Comparison of ENCODE assay signal across 10 mouse cellular contexts in genomic region chr7:44445528-44445923, GRCm38 (mm10). TPM values are rescaled to one million over a fixed set of nuclear protein-coding genes. Genes with fewer than 3 reads are reported as not detected.
DNase-seq lines count a peak whose midpoint lies in the region; ATAC-seq and TF ChIP-seq lines count a peak whose summit lies in the region.
"Had no signal": no experiment of that assay in that cellular context is flagged by ENCODE, and none has a peak within 500 bp of the region (broad histone marks: within the 10 kb centered on the region; RNA-seq: fewer than 3 reads in every experiment).

No protein-coding gene starts in this region.

- TF ChIP-seq EP300 in heart, adult 2 months (IDR thresholded peaks at IDR 0.05; ENCODE audit: insufficient read depth, low read depth, low read length) = no peak

- intact Hi-C loops in heart, adult 2 months (cut with DNase I) = loop anchor here (5.0 kb wide), 1 partner anchor 37 kb away; no protein-coding TSS in a partner anchor

- WGBS in heart, embryonic 10.5 days = 19% methylated on average over 7 of the region's 7 CpGs
- WGBS in heart, adult 2 months = 33% methylated on average over 7 of the region's 7 CpGs
- 45% methylated on average over 7 of the region's 7 CpGs for whole genome bisulfite sequencing in forebrain, embryonic 15.5 days
- 48% methylated on average over 7 of the region's 7 CpGs for WGBS in midbrain, embryonic 12.5 days

- no peak for DNase-seq in heart, embryonic 10.5 days (ENCODE audit: low spot score)
- no peak for DNase-seq in heart, adult 2 months
- DNase-seq in ZHBTc4 (ENCODE audit: low read depth, low spot score) = peak; percentile 43
- no peak for DNase-seq in gastrocnemius, adult 8-10 months (ENCODE audit: low spot score in 2 of 2)
- no peak for DNase-seq in embryo, embryonic 10.5 days (ENCODE audit: low spot score)
- DNase-seq in spleen, postnatal 10 days (ENCODE audit: low spot score in 2 of 2) = no peak
- DNase-seq: kidney, adult 18-20 months; thymus, postnatal 36 days had no signal

- peaks cover 68% of the 10 kb centered on the region for H3K27me3 ChIP-seq in heart, embryonic 10.5 days (ENCODE audit: insufficient read depth, poor library complexity, severe bottlenecking)
- peaks cover 2% of the 10 kb centered on the region; the same call in 1 of the 2 replicates for H3K27me3 ChIP-seq in heart, adult 2 months (ENCODE audit: control insufficient read depth, insufficient read depth, low read length)
- H3K27me3 ChIP-seq in forebrain, embryonic 15.5 days = no peaks in the 10 kb centered on the region
- H3K27me3 ChIP-seq in midbrain, embryonic 12.5 days = peaks cover 20% of the 10 kb centered on the region

- H3K79me2 ChIP-seq in heart, adult 2 months (replicated peaks; ENCODE audit: control insufficient read depth, insufficient read depth, low read length) = no peaks in the 10 kb centered on the region

- H3K4me3 ChIP-seq in heart, embryonic 10.5 days = 0 out of 2 replicates have a peak overlapping the region, but pooled peaks have one; percentile 29
- H3K4me3 ChIP-seq in heart, adult 2 months = no peak overlapping the region
- H3K4me3 ChIP-seq in forebrain, embryonic 15.5 days = peak overlapping the region; percentile 74
- H3K4me3 ChIP-seq in midbrain, embryonic 12.5 days = peak overlapping the region; percentile 76

- H3K4me2 ChIP-seq in forebrain, embryonic 15.5 days (replicated peaks) = peak overlapping the region; percentile 98
- H3K4me2 ChIP-seq in midbrain, embryonic 12.5 days (replicated peaks) = peak overlapping the region; percentile 90

- peaks cover 55% of the 10 kb centered on the region for H3K4me1 ChIP-seq in heart, embryonic 10.5 days
- H3K4me1 ChIP-seq in heart, adult 2 months (ENCODE audit: control insufficient read depth, insufficient read depth, low read length) = no peaks in the 10 kb centered on the region
- peaks cover 73% of the 10 kb centered on the region for H3K4me1 ChIP-seq in forebrain, embryonic 15.5 days
- peaks cover 56% of the 10 kb centered on the region for H3K4me1 ChIP-seq in midbrain, embryonic 12.5 days

- H3K27ac ChIP-seq in heart, embryonic 10.5 days = 0 out of 2 replicates have a peak overlapping the region, but pooled peaks have one; percentile 2
- H3K27ac ChIP-seq in heart, adult 2 months = no peak overlapping the region
- no peak overlapping the region for H3K27ac ChIP-seq in forebrain, embryonic 15.5 days (replicated peaks)
- H3K27ac ChIP-seq in midbrain, embryonic 12.5 days (replicated peaks) = peak overlapping the region; percentile 15; the same call in 1 of the 2 replicates

- H3K9me3 ChIP-seq in heart, embryonic 10.5 days = no peaks in the 10 kb centered on the region
- H3K9me3 ChIP-seq in forebrain, embryonic 15.5 days = no peaks in the 10 kb centered on the region
- no peaks in the 10 kb centered on the region for H3K9me3 ChIP-seq in midbrain, embryonic 12.5 days

- no peak overlapping the region for H3K9ac ChIP-seq in heart, adult 2 months (ENCODE audit: low read depth, low read length)
- H3K9ac ChIP-seq in forebrain, embryonic 15.5 days (replicated peaks) = peak overlapping the region; percentile 99
- H3K9ac ChIP-seq in midbrain, embryonic 12.5 days (replicated peaks) = peak overlapping the region; percentile 61; the same call in 1 of the 2 replicates

- ATAC-seq in forebrain, embryonic 15.5 days (replicated peaks) = no peak
- ATAC-seq in midbrain, embryonic 12.5 days (ENCODE audit: low FRiP score, low read depth) = no peak

- no peak for TF ChIP-seq POLR2A in heart, adult 2 months (IDR thresholded peaks at IDR 0.05; ENCODE audit: insufficient read depth, low read depth, low read length)

- H3K36me3 ChIP-seq in heart, embryonic 10.5 days = 0 out of 2 replicates have a peak, but pooled peaks cover 2% of the 10 kb centered on the region
- no peaks in the 10 kb centered on the region for H3K36me3 ChIP-seq in heart, adult 2 months (ENCODE audit: control insufficient read depth, insufficient read depth, low read length)
- peaks cover 51% of the 10 kb centered on the region for H3K36me3 ChIP-seq in forebrain, embryonic 15.5 days
- peaks cover 61% of the 10 kb centered on the region for H3K36me3 ChIP-seq in midbrain, embryonic 12.5 days

- no peak for TF ChIP-seq CTCF in heart, adult 2 months (IDR thresholded peaks at IDR 0.05)

RNA-seq across cellular contexts. Expression of gene Lrrc4b, which starts 16.7 kb away (rescaled TPM):
- 1.2 and 1.7 TPM in 2 replicates for polyA plus RNA-seq in heart, embryonic 10.5 days (2016; fragmentation: Nextera tagmentation; extraction: Ambion mirVana)
- 10 to 100 TPM; 30.1 to 34.1 TPM for total RNA-seq in heart, adult 2 months (2021)
- polyA plus RNA-seq in heart, adult 2 months (2012; rRNA removed) = 33.2 and 36.2 TPM in 2 replicates
- polyA plus RNA-seq in forebrain, embryonic 15.5 days (2015; fragmentation: Nextera tagmentation; extraction: Ambion mirVana) = 15.6 and 15.7 TPM in 2 replicates
- polyA plus RNA-seq in midbrain, embryonic 12.5 days (2016; fragmentation: Nextera tagmentation; extraction: Ambion mirVana) = 12.0 and 13.5 TPM in 2 replicates
- total RNA-seq in gastrocnemius, adult 8-10 months (2022) = under 1 TPM; 0.10 to 0.27 (median 0.11) TPM

RNA-seq across cellular contexts. Expression of gene Aspdh, which starts 19.7 kb away (rescaled TPM):
- polyA plus RNA-seq in heart, embryonic 10.5 days (2016; fragmentation: Nextera tagmentation; extraction: Ambion mirVana) = 0.83 and 1.8 TPM in 2 replicates
- 1 to 10 TPM; 1.3 to 1.5 TPM for total RNA-seq in heart, adult 2 months (2021)
- 2.4 and 2.6 TPM in 2 replicates for polyA plus RNA-seq in heart, adult 2 months (2012; rRNA removed)
- 4.3 and 5.8 TPM in 2 replicates for polyA plus RNA-seq in forebrain, embryonic 15.5 days (2015; fragmentation: Nextera tagmentation; extraction: Ambion mirVana)
- 3.4 and 5.1 TPM in 2 replicates for polyA plus RNA-seq in midbrain, embryonic 12.5 days (2016; fragmentation: Nextera tagmentation; extraction: Ambion mirVana)
- under 1 TPM in 1 of 4 experiments, not detected in 3; 0.29 TPM for total RNA-seq in gastrocnemius, adult 8-10 months (2022)

RNA-seq across cellular contexts. Expression of gene Josd2, which starts 22.3 kb away (rescaled TPM):
- polyA plus RNA-seq in heart, embryonic 10.5 days (2016; fragmentation: Nextera tagmentation; extraction: Ambion mirVana) = 158 and 196 TPM in 2 replicates
- total RNA-seq in heart, adult 2 months (2021) = 100 to 1,000 TPM; 139 to 147 TPM
- 211 and 242 TPM in 2 replicates for polyA plus RNA-seq in heart, adult 2 months (2012; rRNA removed)
- 52.5 and 56.6 TPM in 2 replicates for polyA plus RNA-seq in forebrain, embryonic 15.5 days (2015; fragmentation: Nextera tagmentation; extraction: Ambion mirVana)
- polyA plus RNA-seq in midbrain, embryonic 12.5 days (2016; fragmentation: Nextera tagmentation; extraction: Ambion mirVana) = 56.2 and 58.1 TPM in 2 replicates
- total RNA-seq in gastrocnemius, adult 8-10 months (2022) = 10 to 100 TPM; 48.9 to 66.1 (median 56.3) TPM

RNA-seq across cellular contexts. Expression of gene Emc10, which starts 50.8 kb away (rescaled TPM):
- 92.2 and 95.7 TPM in 2 replicates for polyA plus RNA-seq in heart, embryonic 10.5 days (2016; fragmentation: Nextera tagmentation; extraction: Ambion mirVana)
- total RNA-seq in heart, adult 2 months (2021) = 10 to 100 TPM; 86.1 to 87.6 TPM
- polyA plus RNA-seq in heart, adult 2 months (2012; rRNA removed) = 152 and 180 TPM in 2 replicates
- polyA plus RNA-seq in forebrain, embryonic 15.5 days (2015; fragmentation: Nextera tagmentation; extraction: Ambion mirVana) = 133 and 138 TPM in 2 replicates
- polyA plus RNA-seq in midbrain, embryonic 12.5 days (2016; fragmentation: Nextera tagmentation; extraction: Ambion mirVana) = 132 and 136 TPM in 2 replicates
- total RNA-seq in gastrocnemius, adult 8-10 months (2022) = 10 to 100 TPM; 48.6 to 53.7 (median 51.8) TPM

RNA-seq across cellular contexts. Expression of gene Fam71e1, which starts 50.9 kb away (rescaled TPM):
- polyA plus RNA-seq in heart, embryonic 10.5 days (2016; fragmentation: Nextera tagmentation; extraction: Ambion mirVana) = 9.3 and 11.1 TPM in 2 replicates
- total RNA-seq in heart, adult 2 months (2021) = 1 to 10 TPM; 2.6 to 3.3 TPM
- 4.1 and 6.4 TPM in 2 replicates for polyA plus RNA-seq in heart, adult 2 months (2012; rRNA removed)
- polyA plus RNA-seq in forebrain, embryonic 15.5 days (2015; fragmentation: Nextera tagmentation; extraction: Ambion mirVana) = 30.2 and 30.5 TPM in 2 replicates
- polyA plus RNA-seq in midbrain, embryonic 12.5 days (2016; fragmentation: Nextera tagmentation; extraction: Ambion mirVana) = 32.4 and 35.1 TPM in 2 replicates
- 1 to 10 TPM; 3.4 to 5.4 (median 4.4) TPM for total RNA-seq in gastrocnemius, adult 8-10 months (2022)

Comparison
In these comparisons a context has a peak if more than half of its experiments do, and no peak if none do; other contexts are left out.
1. H3K27ac ChIP-seq: peak in heart, embryonic 10.5 days (single experiment) and midbrain, embryonic 12.5 days (single experiment); none in heart, adult 2 months (single experiment) and forebrain, embryonic 15.5 days (single experiment).